ENCODE assay signal across 31 mouse cellular contexts in genomic region chr3:138550336-138551123, GRCm38 (mm10). TPM values are rescaled to one million over a fixed set of nuclear protein-coding genes. Genes with fewer than 3 reads are reported as not detected.
DNase-seq lines count a peak whose midpoint lies in the region; ATAC-seq and TF ChIP-seq lines count a peak whose summit lies in the region.
"Had no signal": no experiment of that assay in that cellular context is flagged by ENCODE, and none has a peak within 500 bp of the region (broad histone marks: within the 10 kb centered on the region; RNA-seq: fewer than 3 reads in every experiment).

No protein-coding gene starts in this region.

- peaks cover 59% of the 10 kb centered on the region for H3K79me2 ChIP-seq in CH12.LX (replicated peaks; ENCODE audit: control insufficient read depth, extremely low read depth, insufficient read depth, poor library complexity, severe bottlenecking)

- TF ChIP-seq EP300 in CH12.LX (IDR thresholded peaks at IDR 0.05; ENCODE audit: low read length) = no peak

- H3K9me3 ChIP-seq in heart, embryonic 10.5 days = no peaks in the 10 kb centered on the region
- H3K9me3 ChIP-seq in CH12.LX (replicated peaks; ENCODE audit: low read length) = no peaks in the 10 kb centered on the region
- no peaks in the 10 kb centered on the region for H3K9me3 ChIP-seq in heart, embryonic 16.5 days (replicated peaks; ENCODE audit: control insufficient read depth, low read length)
- H3K9me3 ChIP-seq: embryonic facial prominence, embryonic 12.5 days; forebrain, embryonic 15.5 days; hindbrain, embryonic 15.5 days; limb, embryonic 12.5 days; liver, embryonic 15.5 days; midbrain, embryonic 10.5 days; midbrain, embryonic 15.5 days; neural tube, embryonic 15.5 days; stomach, embryonic 15.5 days had no signal

- peak; percentile 76; the same call in 1 of the 2 replicates for ATAC-seq in heart, embryonic 16.5 days (replicated peaks; ENCODE audit: extremely low read depth, insufficient read depth, low FRiP score)
- ATAC-seq: forebrain, embryonic 15.5 days; inflammation-experienced regulatory T-cells, adult 6 months; midbrain, embryonic 15.5 days; Patski had no signal

- dilution Hi-C loops in CH12.LX (cut with MboI; ENCODE audit: extremely low pct_ligation_motif_present, extremely low pct_unique_long_range_greater_than_20kb, low sequenced_read_pairs) = no loop called here

- no peak overlapping the region for H3K9ac ChIP-seq in CH12.LX (ENCODE audit: insufficient read depth, low read depth)
- peak overlapping the region; percentile 30; the same call in 1 of the 2 replicates for H3K9ac ChIP-seq in heart, embryonic 16.5 days (ENCODE audit: low read length)
- H3K9ac ChIP-seq: embryonic facial prominence, embryonic 12.5 days; forebrain, embryonic 15.5 days; hindbrain, embryonic 15.5 days; limb, embryonic 12.5 days; liver, embryonic 15.5 days; lung, embryonic 14.5 days; midbrain, embryonic 15.5 days; neural tube, embryonic 15.5 days; stomach, embryonic 15.5 days had no signal

- peaks cover 34% of the 10 kb centered on the region for H3K36me3 ChIP-seq in heart, embryonic 10.5 days
- H3K36me3 ChIP-seq in CH12.LX (replicated peaks in 1 of 2; ENCODE audit: control insufficient read depth in 1 of 2, insufficient read depth in 1 of 2, low read length in 1 of 2) = peaks cover 47 to 85% of the 10 kb centered on the region in 2 experiments
- H3K36me3 ChIP-seq in heart, embryonic 16.5 days (ENCODE audit: control insufficient read depth, insufficient read depth) = peaks cover 20% of the 10 kb centered on the region

- peak; percentile 39 for DNase-seq in gastrocnemius, adult 18-20 months (ENCODE audit: low spot score)
- DNase-seq in gastrocnemius, postnatal 36 days = no peak
- DNase-seq in heart, adult 8-10 months (ENCODE audit: low spot score) = peak; percentile 52
- no peak for DNase-seq in heart, embryonic 10.5 days (ENCODE audit: low spot score)
- no peak for DNase-seq in CH12.LX (ENCODE audit: extremely low read depth)
- DNase-seq in testis, postnatal 10 days (ENCODE audit: low spot score) = no peak
- no peak for DNase-seq in kidney, adult 11 months
- DNase-seq: adrenal gland, postnatal 10 days; cerebellum, adult 11 months; cerebellum, adult 9-11 months; embryo, embryonic 11 days; gastrocnemius, postnatal 14 days; kidney, adult 8-10 months; kidney, postnatal 10 days; layer of hippocampus, postnatal 36 days; lung, embryonic 14.5 days; retina, postnatal 1 day; right cerebral cortex, postnatal 14 days; thymus, postnatal 14 days had no signal

- in situ Hi-C loops in CH12.LX (cut with MboI; ENCODE audit: low pct_ligation_motif_present, low pct_unique_long_range_greater_than_20kb, low sequenced_read_pairs) = no loop called here

- no peaks in the 10 kb centered on the region for H3K27me3 ChIP-seq in heart, embryonic 10.5 days (ENCODE audit: insufficient read depth, poor library complexity, severe bottlenecking)
- H3K27me3 ChIP-seq in CH12.LX (replicated peaks) = no peaks in the 10 kb centered on the region
- H3K27me3 ChIP-seq in heart, embryonic 16.5 days (ENCODE audit: control insufficient read depth, insufficient read depth, low read length) = no peaks in the 10 kb centered on the region
- H3K27me3 ChIP-seq: embryonic facial prominence, embryonic 12.5 days; forebrain, embryonic 15.5 days; hindbrain, embryonic 15.5 days; limb, embryonic 12.5 days; liver, embryonic 15.5 days; midbrain, embryonic 15.5 days; neural tube, embryonic 15.5 days; Patski; stomach, embryonic 15.5 days had no signal

- intact Hi-C loops in gastrocnemius, postnatal 36 days (cut with DNase I) = loop anchor here (10.0 kb wide), 1 partner anchor 354 kb away; no protein-coding TSS in a partner anchor

- WGBS in heart, embryonic 10.5 days = 87% methylated on average over 19 of the region's 19 CpGs
- WGBS in heart, embryonic 16.5 days = 77% methylated on average over 19 of the region's 19 CpGs

- H3K4me3 ChIP-seq in heart, embryonic 10.5 days = no peak overlapping the region
- no peak overlapping the region for H3K4me3 ChIP-seq in CH12.LX (replicated peaks in 1 of 3; ENCODE audit: low read depth in 2 of 3, low read length in 2 of 3, poor library complexity in 1 of 3)
- no peak overlapping the region for H3K4me3 ChIP-seq in heart, embryonic 16.5 days (ENCODE audit: low read length)
- H3K4me3 ChIP-seq: embryonic facial prominence, embryonic 12.5 days; forebrain, embryonic 15.5 days; hindbrain, embryonic 15.5 days; limb, embryonic 12.5 days; liver, embryonic 15.5 days; midbrain, embryonic 10.5 days; midbrain, embryonic 15.5 days; neural tube, embryonic 15.5 days; stomach, embryonic 15.5 days had no signal

- no peak for TF ChIP-seq RAD21 in CH12.LX (IDR thresholded peaks at IDR 0.05; ENCODE audit: low read depth, low read length)

- TF ChIP-seq POLR2A in CH12.LX (IDR thresholded peaks at IDR 0.05; ENCODE audit: low read depth, low read length) = 0 out of 2 replicates have a peak, but pooled peaks have one; percentile 10

- H3K4me1 ChIP-seq in heart, embryonic 10.5 days = no peaks in the 10 kb centered on the region
- peaks cover 0 to 13% of the 10 kb centered on the region in 2 experiments; a peak in 2 of 4 replicates for H3K4me1 ChIP-seq in CH12.LX (ENCODE audit: control insufficient read depth in 1 of 2, insufficient read depth in 2 of 2)
- peaks cover 2% of the 10 kb centered on the region for H3K4me1 ChIP-seq in heart, embryonic 16.5 days (ENCODE audit: control insufficient read depth, insufficient read depth, low read length)
- H3K4me1 ChIP-seq: forebrain, embryonic 15.5 days; hindbrain, embryonic 15.5 days; limb, embryonic 12.5 days; liver, embryonic 15.5 days; midbrain, embryonic 10.5 days; midbrain, embryonic 15.5 days; neural tube, embryonic 15.5 days; stomach, embryonic 15.5 days had no signal

- H3K27ac ChIP-seq in heart, embryonic 10.5 days = no peak overlapping the region
- H3K27ac ChIP-seq in CH12.LX (ENCODE audit: insufficient read depth, low read depth) = no peak overlapping the region
- H3K27ac ChIP-seq in heart, embryonic 16.5 days (ENCODE audit: low read length) = peak overlapping the region; percentile 82
- H3K27ac ChIP-seq: embryonic facial prominence, embryonic 12.5 days; forebrain, embryonic 15.5 days; hindbrain, embryonic 15.5 days; limb, embryonic 12.5 days; liver, embryonic 15.5 days; midbrain, embryonic 10.5 days; midbrain, embryonic 15.5 days; neural tube, embryonic 15.5 days; stomach, embryonic 15.5 days had no signal

- no peak for TF ChIP-seq CTCF in CH12.LX (conservative IDR thresholded peaks at IDR 0.05 in 1 of 2, IDR thresholded peaks at IDR 0.05 in 1 of 2; ENCODE audit: low read depth in 2 of 2, low read length in 2 of 2)

- no peak overlapping the region for H3K4me2 ChIP-seq in CH12.LX (ENCODE audit: insufficient read depth, low read depth, poor library complexity, severe bottlenecking)
- H3K4me2 ChIP-seq in heart, embryonic 16.5 days (ENCODE audit: low read depth, low read length) = peak overlapping the region; percentile 16; the same call in 1 of the 2 replicates
- H3K4me2 ChIP-seq: embryonic facial prominence, embryonic 12.5 days; forebrain, embryonic 15.5 days; hindbrain, embryonic 15.5 days; limb, embryonic 12.5 days; liver, embryonic 15.5 days; lung, embryonic 14.5 days; midbrain, embryonic 15.5 days; neural tube, embryonic 15.5 days; stomach, embryonic 15.5 days had no signal

TF ChIP-seq in CH12.LX, 34 proteins besides CTCF, POLR2A, EP300 and RAD21:
- TF ChIP-seq MAZ (IDR thresholded peaks at IDR 0.05; ENCODE audit: low read depth, low read length) (no peak), MEF2A (IDR thresholded peaks at IDR 0.05; ENCODE audit: borderline replicate concordance, low read depth, low read length) (no peak), PAX5 (IDR thresholded peaks at IDR 0.05; ENCODE audit: low read length) (no peak), POLR2AphosphoS2 (IDR thresholded peaks at IDR 0.05; ENCODE audit: low read depth, low read length) (no peak)
TF ChIP-seq in CH12.LX: peak in this region for 0.

RNA-seq across cellular contexts. Expression of gene Eif4e, which starts 24.6 kb away (rescaled TPM):
- 100 to 1,000 TPM; 119 to 137 TPM for total RNA-seq in gastrocnemius, adult 18-20 months (2021)
- 100 to 1,000 TPM; 121 TPM for total RNA-seq in gastrocnemius, postnatal 36 days (2021)
- 100 to 1,000 TPM; 177 to 243 (median 205) TPM for total RNA-seq in heart, adult 8-10 months (2022)
- polyA plus RNA-seq in heart, embryonic 10.5 days (2016; fragmentation: Nextera tagmentation; extraction: Ambion mirVana) = 368 and 419 TPM in 2 replicates
- total RNA-seq in CH12.LX (2012; rRNA removed) (490 and 629 TPM in 2 replicates), CH12.LX (2014; rRNA removed) (590 and 677 TPM in 2 replicates)
- 850 and 889 TPM in 2 replicates for polyA plus RNA-seq in CH12.LX (2012; ENCODE audit: insufficient read length, low read depth)
- 252 and 286 TPM in 2 replicates for polyA plus RNA-seq in heart, embryonic 16.5 days (2015; fragmentation: Nextera tagmentation; extraction: Ambion mirVana)

Comparison
In these comparisons a context has a peak if more than half of its experiments do, and no peak if none do; other contexts are left out.
1. DNase-seq: peak in gastrocnemius, adult 18-20 months (single experiment) and heart, adult 8-10 months (single experiment); none in gastrocnemius, postnatal 36 days (0 of 2), heart, embryonic 10.5 days (single experiment), CH12.LX (single experiment), testis, postnatal 10 days (single experiment) and kidney, adult 11 months (single experiment).